Mouse (Mus musculus): ENCODE data around the gene Spata9. TPM values are rescaled to one million over a fixed set of nuclear protein-coding genes. Genes with fewer than 3 reads are reported as not detected.

Spata9 gene
- polyA plus RNA-seq, 1 experiment from 2014 or later: 0.47 TPM

GRCm38 (mm10) chr13:76017974-76018843 lies 51.3 kb downstream of the Spata9 start, which contains the start of gene Rfesd:
TSS of gene Rfesd (minus strand) at chr13:76018719.
- peak; percentile 87 for ATAC-seq (ENCODE audit: low read depth)
- no peaks in the 10 kb centered on the region for H3K9me3 ChIP-seq (replicated peaks; ENCODE audit: control insufficient read depth, low read length)

DNA sequence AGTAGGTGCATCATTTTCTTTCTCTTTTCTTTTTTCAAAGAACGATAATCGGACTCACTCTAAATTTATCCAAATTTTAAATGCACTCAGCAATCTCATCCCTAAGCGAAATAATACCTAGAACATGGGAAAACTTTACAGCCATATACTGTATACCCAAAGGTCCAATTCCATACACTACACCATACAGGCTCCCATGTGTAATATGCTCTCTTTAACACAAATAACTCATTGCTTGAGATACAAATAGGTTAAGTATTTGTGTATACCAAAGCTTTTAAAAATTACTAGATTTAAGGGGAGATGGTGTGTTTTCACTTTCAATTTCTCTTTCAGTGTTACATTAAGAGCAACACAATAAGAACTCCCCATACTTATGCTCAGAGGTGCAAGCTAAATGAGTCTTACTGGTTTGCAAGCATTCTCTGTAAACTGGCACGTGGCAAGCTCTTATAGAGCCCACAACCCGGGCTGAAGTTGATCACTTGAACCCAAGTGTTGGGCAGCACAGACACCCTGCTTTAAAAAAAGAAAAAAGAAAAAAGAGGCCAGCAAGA lies 52.0 kb downstream of the Spata9 start:
- H3K4me3 ChIP-seq (ENCODE audit: low read depth, low read length): peak overlapping the region; percentile 81
- peaks cover 3% of the 10 kb centered on the region; the same call in 1 of the 2 replicates for H3K4me1 ChIP-seq (ENCODE audit: control insufficient read depth, low read depth, low read length)
- ATAC-seq (ENCODE audit: low read depth): no peak
- 30% methylated on average over 5 of the region's 5 CpGs for WGBS (ENCODE audit: insufficient replicate concordance)
- no peaks in the 10 kb centered on the region for H3K9me3 ChIP-seq (replicated peaks; ENCODE audit: control insufficient read depth, low read length)
- H3K36me3 ChIP-seq (ENCODE audit: control insufficient read depth, insufficient read depth): no peaks in the 10 kb centered on the region
- H3K27ac ChIP-seq (ENCODE audit: low read length): no peak overlapping the region; the same call in 1 of the 2 replicates
- H3K27me3 ChIP-seq (ENCODE audit: control insufficient read depth, insufficient read depth, low read depth, low read length): no peaks in the 10 kb centered on the region
- peak overlapping the region; percentile 82 for H3K4me2 ChIP-seq (ENCODE audit: low read depth, low read length)
- H3K9ac ChIP-seq (ENCODE audit: low read depth, low read length): peak overlapping the region; percentile 82

More at GRCm38 (mm10) chr13:76017974-76018843, 51.3 kb downstream of the Spata9 start, which contains the start of gene Rfesd:
- H3K27ac ChIP-seq (ENCODE audit: low read length): peak within 1 kb of the TSS; percentile 96
- WGBS (ENCODE audit: insufficient replicate concordance): under 1% methylated on average over 50 of the region's 50 CpGs
- H3K27me3 ChIP-seq (ENCODE audit: control insufficient read depth, insufficient read depth, low read depth, low read length): no peaks in the 10 kb centered on the region
- H3K4me1 ChIP-seq (ENCODE audit: control insufficient read depth, low read depth, low read length): peaks cover 3% of the 10 kb centered on the region
- H3K36me3 ChIP-seq (ENCODE audit: control insufficient read depth, insufficient read depth): no peaks in the 10 kb centered on the region; the same call in 1 of the 2 replicates
- H3K9ac ChIP-seq (ENCODE audit: low read depth, low read length): peak within 1 kb of the TSS; percentile 82
- peak within 1 kb of the TSS; percentile 82 for H3K4me2 ChIP-seq (ENCODE audit: low read depth, low read length)
- peak within 1 kb of the TSS; percentile 81 for H3K4me3 ChIP-seq (ENCODE audit: low read depth, low read length)

DNA sequence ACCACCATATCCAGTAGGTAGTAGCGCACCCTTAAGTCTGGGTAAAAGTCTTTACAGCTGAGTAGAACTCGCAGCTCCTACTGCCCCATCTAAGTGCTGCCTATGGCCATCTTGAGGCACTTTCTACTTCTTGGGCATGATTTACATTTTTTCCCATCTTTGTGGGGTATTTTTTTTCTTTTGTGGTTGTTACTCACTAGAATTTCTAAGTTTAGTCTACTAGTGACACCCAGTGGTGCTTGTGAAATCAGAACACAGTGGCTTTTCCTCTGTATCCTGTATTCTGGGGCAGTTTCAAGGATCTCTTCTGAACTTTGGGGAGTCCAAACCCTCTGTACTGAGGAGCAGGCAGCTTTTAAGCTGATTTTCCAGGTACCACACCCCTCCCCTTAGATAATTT lies 54.8 kb downstream of the Spata9 start:
- WGBS (ENCODE audit: insufficient replicate concordance): 81% methylated on average over 2 of the region's 2 CpGs
- no peak for ATAC-seq (ENCODE audit: low read depth)
- no peak overlapping the region for H3K9ac ChIP-seq (ENCODE audit: low read depth, low read length)
- no peak overlapping the region for H3K4me2 ChIP-seq (ENCODE audit: low read depth, low read length)
- no peaks in the 10 kb centered on the region for H3K9me3 ChIP-seq (replicated peaks; ENCODE audit: control insufficient read depth, low read length)
- H3K27me3 ChIP-seq (ENCODE audit: control insufficient read depth, insufficient read depth, low read depth, low read length): no peaks in the 10 kb centered on the region
- H3K4me3 ChIP-seq (ENCODE audit: low read depth, low read length): no peak overlapping the region
- H3K27ac ChIP-seq (ENCODE audit: low read length): no peak overlapping the region
- no peaks in the 10 kb centered on the region for H3K36me3 ChIP-seq (ENCODE audit: control insufficient read depth, insufficient read depth)
- H3K4me1 ChIP-seq (ENCODE audit: control insufficient read depth, low read depth, low read length): peaks cover 3% of the 10 kb centered on the region; the same call in 1 of the 2 replicates

DNA sequence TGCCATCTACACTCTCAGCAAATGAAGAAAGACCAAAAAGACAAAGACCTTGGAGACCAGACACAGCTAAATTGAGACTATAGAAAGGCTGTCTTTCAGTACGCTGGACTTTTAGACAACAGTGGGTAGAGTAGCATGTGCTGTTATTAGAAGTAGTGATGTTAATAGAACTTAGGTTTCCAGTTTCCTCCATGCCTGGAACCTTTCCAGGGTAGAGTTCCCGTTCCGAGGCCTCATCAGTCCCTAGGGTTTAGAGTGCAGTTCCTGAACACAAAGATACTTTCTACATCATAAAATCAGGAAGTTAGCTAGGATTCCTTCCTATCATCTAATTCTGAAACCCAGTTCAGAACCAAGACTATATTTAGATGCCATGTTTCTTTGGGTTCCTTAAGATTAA lies 57.6 kb downstream of the Spata9 start:
- no peak for ATAC-seq (ENCODE audit: low read depth)
- H3K27ac ChIP-seq (ENCODE audit: low read length): no peak overlapping the region

GRCm38 (mm10) chr13:76042455-76042854 lies 75.5 kb downstream of the Spata9 start:
- 52% methylated on average over 1 of the region's 1 CpGs for WGBS (ENCODE audit: insufficient replicate concordance)
- Histone ChIP-seq H3K27me3 (ENCODE audit: control insufficient read depth, insufficient read depth, low read depth, low read length) (no peaks in the 10 kb centered on the region), H3K4me1 (ENCODE audit: control insufficient read depth, low read depth, low read length) (no peaks in the 10 kb centered on the region), H3K9me3 (replicated peaks; ENCODE audit: control insufficient read depth, low read length) (no peaks in the 10 kb centered on the region), H3K9ac (ENCODE audit: low read depth, low read length) (no peak overlapping the region), H3K4me3 (ENCODE audit: low read depth, low read length) (no peak overlapping the region), H3K36me3 (ENCODE audit: control insufficient read depth, insufficient read depth) (no peaks in the 10 kb centered on the region), H3K4me2 (ENCODE audit: low read depth, low read length) (no peak overlapping the region), H3K27ac (ENCODE audit: low read length) (no peak overlapping the region)
- ATAC-seq (ENCODE audit: low read depth): no peak

More for the DNA sequence above, 57.6 kb downstream of the Spata9 start:
- H3K9ac ChIP-seq (ENCODE audit: low read depth, low read length): no peak overlapping the region
- no peak overlapping the region for H3K4me2 ChIP-seq (ENCODE audit: low read depth, low read length)
- no peaks in the 10 kb centered on the region for H3K27me3 ChIP-seq (ENCODE audit: control insufficient read depth, insufficient read depth, low read depth, low read length)
- no peaks in the 10 kb centered on the region for H3K9me3 ChIP-seq (replicated peaks; ENCODE audit: control insufficient read depth, low read length)
- H3K36me3 ChIP-seq (ENCODE audit: control insufficient read depth, insufficient read depth): no peaks in the 10 kb centered on the region
- no peaks in the 10 kb centered on the region; the same call in 1 of the 2 replicates for H3K4me1 ChIP-seq (ENCODE audit: control insufficient read depth, low read depth, low read length)
- no peak overlapping the region for H3K4me3 ChIP-seq (ENCODE audit: low read depth, low read length)
- 75% methylated on average over 3 of the region's 3 CpGs for WGBS (ENCODE audit: insufficient replicate concordance)

GRCm38 (mm10) chr13:76044971-76045370 lies 78.0 kb downstream of the Spata9 start:
- no peak overlapping the region for H3K4me2 ChIP-seq (ENCODE audit: low read depth, low read length)
- H3K27me3 ChIP-seq (ENCODE audit: control insufficient read depth, insufficient read depth, low read depth, low read length): no peaks in the 10 kb centered on the region
- ATAC-seq (ENCODE audit: low read depth): no peak

More at GRCm38 (mm10) chr13:76044971-76045370, 78.0 kb downstream of the Spata9 start:
- Histone ChIP-seq H3K4me3 (ENCODE audit: low read depth, low read length) (no peak overlapping the region), H3K9me3 (replicated peaks; ENCODE audit: control insufficient read depth, low read length) (no peaks in the 10 kb centered on the region), H3K4me1 (ENCODE audit: control insufficient read depth, low read depth, low read length) (no peaks in the 10 kb centered on the region), H3K9ac (ENCODE audit: low read depth, low read length) (no peak overlapping the region), H3K27ac (ENCODE audit: low read length) (no peak overlapping the region), H3K36me3 (ENCODE audit: control insufficient read depth, insufficient read depth) (no peaks in the 10 kb centered on the region)

Other genes starting within 250 kb of the Spata9 start
- gene Glrx, start 127.3 kb upstream of the Spata9 start, polyA plus RNA-seq (2015; fragmentation: Nextera tagmentation; extraction: Ambion mirVana): 44.7 and 49.9 TPM in 2 replicates
- 3.6 and 4.0 TPM in 2 replicates for gene Rhobtb3, start 23.2 kb upstream of the Spata9 start, polyA plus RNA-seq (2015; fragmentation: Nextera tagmentation; extraction: Ambion mirVana)
- gene Rfesd, start 51.6 kb downstream of the Spata9 start, polyA plus RNA-seq (2015; fragmentation: Nextera tagmentation; extraction: Ambion mirVana): 120 and 140 TPM in 2 replicates
- gene Gpr150, start 89.8 kb downstream of the Spata9 start, polyA plus RNA-seq (2015; fragmentation: Nextera tagmentation; extraction: Ambion mirVana): 1.8 TPM in 2 replicates
- gene Arsk, start 131.5 kb downstream of the Spata9 start, polyA plus RNA-seq (2015; fragmentation: Nextera tagmentation; extraction: Ambion mirVana): 2.5 and 2.9 TPM in 2 replicates
- 4.3 and 5.1 TPM in 2 replicates for gene Ttc37, start 131.6 kb downstream of the Spata9 start, polyA plus RNA-seq (2015; fragmentation: Nextera tagmentation; extraction: Ambion mirVana)